Comparison of ENCODE assay signal across 8 mouse cellular contexts in the genomic region with DNA sequence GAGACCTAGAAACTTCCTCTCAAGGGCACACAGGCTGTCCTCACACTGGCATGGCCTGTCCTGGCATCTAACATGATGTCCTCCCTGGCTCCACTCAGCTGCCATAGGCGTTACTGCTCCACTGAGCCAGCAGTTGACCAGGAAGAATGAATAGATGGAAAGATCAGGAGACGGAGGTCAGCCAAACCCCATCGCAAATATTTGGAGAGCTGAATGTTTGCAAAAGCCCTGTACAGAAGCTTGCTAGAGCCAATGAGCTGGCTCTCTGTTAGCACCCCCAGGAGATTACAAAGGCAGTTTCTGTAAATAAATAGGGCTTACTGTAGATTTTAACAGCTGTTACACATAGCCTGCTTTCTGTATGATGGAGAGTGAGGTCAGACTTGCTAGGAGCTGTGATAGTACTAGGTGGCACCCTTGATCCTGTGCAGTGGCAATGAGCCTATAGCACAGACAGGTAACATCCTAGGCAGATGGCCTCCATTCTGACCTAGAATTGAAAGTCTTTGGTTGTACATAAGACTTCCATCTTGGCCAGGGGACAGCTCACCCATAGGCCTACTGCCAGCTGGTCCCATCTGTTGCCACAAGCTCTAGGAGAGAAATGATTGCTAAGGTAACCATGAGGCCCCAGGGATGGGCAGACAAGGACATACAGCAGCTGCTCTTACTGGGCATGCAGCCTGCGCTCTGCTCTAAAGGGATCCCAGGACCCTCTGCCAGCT. TPM values are rescaled to one million over a fixed set of nuclear protein-coding genes. Genes with fewer than 3 reads are reported as not detected.
A peak's percentile ranks its signal among the peaks of the same experiment; 100 is the strongest.
DNase-seq lines count a peak whose midpoint lies in the region; ATAC-seq and TF ChIP-seq lines count a peak whose summit lies in the region.
"Had no signal": no experiment of that assay in that cellular context is flagged by ENCODE, and none has a peak within 500 bp of the region (broad histone marks: within the 10 kb centered on the region; RNA-seq: fewer than 3 reads in every experiment).

No protein-coding gene starts in this region.

- H3K4me1 ChIP-seq in kidney, postnatal 0 days (replicated peaks; ENCODE audit: insufficient read depth, low read length), result no peaks in the 10 kb centered on the region
- 0 out of 2 replicates have a peak, but pooled peaks cover 4% of the 10 kb centered on the region for H3K4me1 ChIP-seq in intestine, embryonic 15.5 days (replicated peaks)
- H3K4me1 ChIP-seq in stomach, embryonic 16.5 days (ENCODE audit: control insufficient read depth, insufficient read depth, low read length), result peaks cover 16% of the 10 kb centered on the region; the same call in 1 of the 2 replicates
- H3K4me1 ChIP-seq: midbrain, embryonic 12.5 days had no signal

- H3K27me3 ChIP-seq in kidney, postnatal 0 days (ENCODE audit: insufficient read depth, low read length), result no peaks in the 10 kb centered on the region
- H3K27me3 ChIP-seq in intestine, embryonic 15.5 days (replicated peaks), result no peaks in the 10 kb centered on the region
- H3K27me3 ChIP-seq in stomach, embryonic 16.5 days (ENCODE audit: control insufficient read depth, insufficient read depth, low read length), result no peaks in the 10 kb centered on the region
- H3K27me3 ChIP-seq: midbrain, embryonic 12.5 days had no signal

- no peak overlapping the region for H3K9ac ChIP-seq in kidney, postnatal 0 days (ENCODE audit: low read depth, low read length)
- H3K9ac ChIP-seq in intestine, embryonic 15.5 days, result no peak overlapping the region
- no peak overlapping the region for H3K9ac ChIP-seq in stomach, embryonic 16.5 days (ENCODE audit: low read length)
- H3K9ac ChIP-seq: midbrain, embryonic 12.5 days had no signal

- ATAC-seq in kidney, postnatal 0 days (replicated peaks; ENCODE audit: low FRiP score, low read depth), result no peak; the same call in 1 of the 2 replicates
- ATAC-seq in intestine, embryonic 15.5 days, result peak; percentile 84
- peak; percentile 93 for ATAC-seq in stomach, embryonic 16.5 days (ENCODE audit: insufficient read depth, low FRiP score)

- peak overlapping the region; percentile 6; the same call in 1 of the 2 replicates for H3K27ac ChIP-seq in kidney, postnatal 0 days
- H3K27ac ChIP-seq in intestine, embryonic 15.5 days, result peak overlapping the region; percentile 76
- H3K27ac ChIP-seq in stomach, embryonic 16.5 days (ENCODE audit: low read length), result peak overlapping the region; percentile 75
- H3K27ac ChIP-seq: midbrain, embryonic 12.5 days had no signal

- no peak overlapping the region for H3K4me3 ChIP-seq in kidney, postnatal 0 days (replicated peaks; ENCODE audit: low read depth, low read length)
- no peak overlapping the region for H3K4me3 ChIP-seq in intestine, embryonic 15.5 days (replicated peaks)
- H3K4me3 ChIP-seq in stomach, embryonic 16.5 days (replicated peaks; ENCODE audit: low read length), result no peak overlapping the region
- H3K4me3 ChIP-seq: midbrain, embryonic 12.5 days had no signal

- DNase-seq in kidney, postnatal 0 days (ENCODE audit: low spot score), result peak; percentile 72
- DNase-seq in kidney, postnatal 36 days, result no peak
- peak; percentile 99 for DNase-seq in cerebellum, adult 9-11 months
- DNase-seq in lung, adult 18-20 months, result peak; percentile 56 to 71
- DNase-seq in yolk sac, embryonic 10.5 days (ENCODE audit: low spot score), result no peak

- no peaks in the 10 kb centered on the region for H3K9me3 ChIP-seq in kidney, postnatal 0 days (replicated peaks; ENCODE audit: low read length)
- H3K9me3 ChIP-seq in intestine, embryonic 15.5 days, result 0 out of 2 replicates have a peak, but pooled peaks cover 3% of the 10 kb centered on the region
- peaks cover 5% of the 10 kb centered on the region; the same call in 1 of the 2 replicates for H3K9me3 ChIP-seq in stomach, embryonic 16.5 days (replicated peaks; ENCODE audit: control insufficient read depth, low read length)

- WGBS in kidney, postnatal 0 days, result 57% methylated on average over 4 of the region's 4 CpGs
- WGBS in intestine, embryonic 15.5 days, result 38% methylated on average over 4 of the region's 4 CpGs
- WGBS in stomach, embryonic 16.5 days, result 32% methylated on average over 4 of the region's 4 CpGs

- 0 out of 2 replicates have a peak, but pooled peaks have one; percentile 16 for TF ChIP-seq CTCF in kidney, postnatal 0 days (IDR thresholded peaks at IDR 0.05; ENCODE audit: low read depth)

- no peak overlapping the region for H3K4me2 ChIP-seq in kidney, postnatal 0 days (ENCODE audit: low read length)
- H3K4me2 ChIP-seq in intestine, embryonic 15.5 days (replicated peaks), result no peak overlapping the region
- H3K4me2 ChIP-seq in stomach, embryonic 16.5 days (ENCODE audit: low read depth, low read length), result no peak overlapping the region
- H3K4me2 ChIP-seq: midbrain, embryonic 12.5 days had no signal

- no peaks in the 10 kb centered on the region for H3K36me3 ChIP-seq in kidney, postnatal 0 days (ENCODE audit: insufficient read depth, low read length)
- no peaks in the 10 kb centered on the region for H3K36me3 ChIP-seq in intestine, embryonic 15.5 days
- H3K36me3 ChIP-seq in stomach, embryonic 16.5 days (ENCODE audit: control insufficient read depth, insufficient read depth, low read length), result no peaks in the 10 kb centered on the region
- H3K36me3 ChIP-seq: midbrain, embryonic 12.5 days had no signal

RNA-seq across cellular contexts. Expression of gene Prom1, which starts 49.7 kb away (rescaled TPM):
- polyA plus RNA-seq in kidney, postnatal 0 days (2015; fragmentation: Nextera tagmentation; extraction: Ambion mirVana), result 101 and 108 TPM in 2 replicates
- polyA plus RNA-seq in intestine, embryonic 15.5 days (2015; fragmentation: Nextera tagmentation; extraction: Ambion mirVana), result 38.2 and 39.6 TPM in 2 replicates
- polyA plus RNA-seq in stomach, embryonic 16.5 days (2015; fragmentation: Nextera tagmentation; extraction: Ambion mirVana), result 61.3 and 79.0 TPM in 2 replicates

Comparison
In these comparisons a context has a peak if more than half of its experiments do, and no peak if none do; other contexts are left out.
1. DNase-seq: peak in kidney, postnatal 0 days (single experiment), cerebellum, adult 9-11 months (single experiment) and lung, adult 18-20 months (2 of 2); none in kidney, postnatal 36 days (0 of 2) and yolk sac, embryonic 10.5 days (single experiment).
2. H3K27ac ChIP-seq: peak in every context shown above with its lines; median percentile 76 in intestine, embryonic 15.5 days; 75 in stomach, embryonic 16.5 days; 6 in kidney, postnatal 0 days.